Mouse (Mus musculus): Measurements from ENCODE around the gene 2300003K06Rik.
"Not testable (repeated sequence)": the region's sequence is repeated elsewhere in the genome, so short reads cannot be mapped to it uniquely, and the experiment has no call there.

The 2300003K06Rik gene

DNA sequence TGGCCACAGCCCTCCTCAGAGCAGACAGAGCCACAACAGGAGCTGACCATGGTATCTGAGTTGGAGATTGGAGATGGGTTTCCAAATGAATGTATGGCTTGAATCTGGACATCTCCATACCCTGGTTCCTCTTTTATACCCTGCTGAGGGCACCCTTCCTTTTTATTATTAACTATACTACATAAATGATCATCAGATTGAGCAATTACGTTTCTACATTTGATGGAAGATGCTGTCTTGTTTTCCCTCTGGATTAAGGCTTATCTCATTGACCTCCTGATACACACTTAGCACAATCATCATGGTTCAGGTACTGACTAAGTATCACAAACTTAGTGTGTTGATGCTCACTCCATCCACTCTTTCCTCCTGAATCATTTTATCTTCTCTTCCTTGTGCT, at the start of gene 2300003K06Rik:
Gene 2300003K06Rik (minus strand): TSS at position 101 of the 400 bp plus-strand sequence.
- no peak for DNase-seq

DNA sequence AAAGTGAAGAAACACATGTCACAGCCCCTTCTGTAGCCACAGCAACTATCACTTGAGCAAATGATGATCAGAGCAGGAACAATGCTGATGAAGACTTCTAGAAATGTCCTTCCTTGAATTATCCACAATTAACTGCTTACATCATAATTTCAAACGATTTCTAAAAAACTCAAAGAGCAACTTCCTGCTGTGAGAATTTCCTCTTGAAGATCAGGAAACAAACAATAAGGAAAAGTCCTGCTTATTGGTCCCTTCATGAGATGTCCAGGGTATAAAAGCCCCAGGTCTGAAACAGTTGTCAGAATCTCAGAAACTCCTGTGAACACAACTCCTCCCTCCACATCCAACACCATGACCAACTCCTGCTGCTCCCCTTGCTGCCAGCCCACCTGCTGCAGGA, 41.0 kb upstream of the 2300003K06Rik start, which contains the start of gene Gm11567:
Gene Gm11567 (plus strand): TSS at position 301 of the 400 bp plus-strand sequence.
- not testable (repeated sequence) for DNase-seq

DNA sequence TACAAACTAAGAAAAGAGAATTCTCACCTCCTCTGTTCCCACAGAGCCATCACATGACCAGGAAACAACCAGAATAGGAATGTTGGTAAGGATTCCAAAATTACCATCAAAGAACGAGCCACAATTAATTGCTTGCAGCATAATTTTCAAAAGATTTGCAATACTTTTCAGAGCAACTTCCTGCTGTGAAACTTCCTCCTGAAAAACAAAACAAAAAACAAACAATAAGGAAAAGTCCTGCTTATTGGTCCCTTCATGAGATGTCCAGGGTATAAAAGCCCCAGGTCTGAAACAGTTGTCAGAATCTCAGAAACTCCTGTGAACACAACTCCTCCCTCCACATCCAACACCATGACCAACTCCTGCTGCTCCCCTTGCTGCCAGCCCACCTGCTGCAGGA, 35.2 kb upstream of the 2300003K06Rik start, which contains the start of gene Krtap9-1:
Gene Krtap9-1 (plus strand): TSS at position 301 of the 400 bp plus-strand sequence.
- not testable (repeated sequence) for DNase-seq

DNA sequence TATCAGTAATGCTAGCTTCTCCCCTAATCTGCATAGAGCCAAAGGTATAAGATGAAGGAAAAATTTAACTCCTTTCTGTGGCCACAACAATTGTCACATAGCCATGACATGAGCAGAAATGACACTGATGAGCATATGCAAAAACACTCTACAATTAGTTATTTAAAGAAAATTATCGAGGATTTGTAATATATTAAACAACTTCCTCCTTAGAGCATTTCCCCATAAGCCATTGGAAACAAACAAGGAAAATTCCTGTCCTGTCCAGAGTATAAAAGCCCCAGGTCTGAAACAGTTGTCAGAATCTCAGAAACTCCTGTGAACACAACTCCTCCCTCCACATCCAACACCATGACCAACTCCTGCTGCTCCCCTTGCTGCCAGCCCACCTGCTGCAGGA, 26.3 kb upstream of the 2300003K06Rik start, which contains the start of gene Gm11559:
Gene Gm11559 (plus strand): TSS at position 301 of the 400 bp plus-strand sequence.
- not testable (repeated sequence) for DNase-seq

DNA sequence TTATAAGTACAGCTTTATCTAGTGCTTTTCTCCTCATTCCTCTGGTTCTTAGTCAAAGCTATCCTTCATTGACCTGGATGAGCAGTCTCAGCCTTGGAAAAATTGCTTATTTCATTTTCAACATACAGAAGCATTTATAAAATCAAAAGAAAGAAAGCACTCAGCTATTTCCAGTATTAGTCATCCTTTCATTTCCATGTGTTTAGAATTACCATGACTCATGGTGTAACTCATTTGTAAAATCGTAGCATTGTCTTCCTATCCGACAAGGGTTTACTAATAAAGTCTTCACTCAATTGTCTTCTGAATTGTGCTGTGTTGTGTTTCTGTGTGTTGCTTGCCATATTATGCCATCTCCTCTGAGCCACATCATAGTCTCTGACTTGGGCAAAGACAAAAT, 20.9 kb upstream of the 2300003K06Rik start:
- DNase-seq = no peak

DNA sequence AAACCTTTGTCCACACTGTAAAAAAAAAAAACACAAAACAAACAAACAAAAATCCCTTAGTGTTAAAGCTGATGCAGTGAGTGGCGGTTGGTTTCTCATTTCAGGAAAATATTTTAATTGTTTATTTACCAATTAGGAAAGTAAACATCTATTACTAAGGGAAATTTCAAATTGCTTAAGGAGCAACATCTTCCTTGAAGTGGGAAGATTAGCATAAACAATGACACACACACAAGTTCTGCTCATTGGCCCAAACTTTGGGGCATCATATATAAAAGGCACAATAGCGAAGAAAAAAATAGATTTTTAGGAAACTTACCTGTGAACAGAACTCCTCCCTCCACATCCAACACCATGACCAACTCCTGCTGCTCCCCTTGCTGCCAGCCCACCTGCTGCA, 19.8 kb upstream of the 2300003K06Rik start, which contains the start of gene Gm11568:
Gene Gm11568 (plus strand): TSS at position 301 of the 400 bp plus-strand sequence.
- no peak for DNase-seq

DNA sequence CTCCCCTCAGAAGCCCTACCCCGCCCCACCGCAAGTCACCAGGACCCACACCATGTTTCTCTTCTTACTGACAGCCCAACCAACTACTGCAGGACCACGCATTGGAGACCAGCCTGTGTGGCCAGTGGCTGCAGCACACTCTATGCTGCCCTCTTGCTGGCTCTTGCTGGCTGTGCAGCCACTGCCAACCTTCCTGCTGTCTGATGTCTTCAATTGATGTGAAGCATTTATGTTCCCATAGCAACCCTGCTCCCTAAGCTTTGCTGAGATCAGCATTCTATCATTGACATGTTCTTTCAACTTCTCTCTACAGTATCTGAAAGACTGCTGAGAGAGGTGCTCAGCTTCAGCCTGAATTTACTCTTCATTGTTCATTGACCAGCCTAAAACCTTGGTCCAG, 16.3 kb upstream of the 2300003K06Rik start:
- DNase-seq = no peak

DNA sequence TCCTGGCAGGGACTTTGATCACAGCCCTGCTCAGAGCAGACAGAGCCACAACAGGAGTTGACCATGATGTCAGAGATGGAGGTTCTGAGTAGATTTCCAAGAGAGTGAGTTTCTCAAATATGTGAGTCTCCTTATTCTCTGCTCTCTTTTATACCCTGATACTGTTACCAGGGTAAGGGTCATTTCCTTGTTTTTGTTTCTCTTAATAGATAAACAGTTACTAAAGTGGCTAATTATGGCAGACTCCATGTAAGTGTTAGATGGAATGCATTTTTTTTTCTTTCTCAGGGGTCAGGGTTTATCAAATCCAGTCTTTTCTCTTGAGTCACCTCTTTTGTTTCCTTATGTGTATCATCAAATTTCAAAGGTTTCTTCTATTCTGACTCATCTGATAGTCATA, 13.6 kb upstream of the 2300003K06Rik start, which contains the start of gene Krtap4-16:
Gene Krtap4-16 (minus strand): TSS at position 101 of the 400 bp plus-strand sequence.
- DNase-seq = no peak

DNA sequence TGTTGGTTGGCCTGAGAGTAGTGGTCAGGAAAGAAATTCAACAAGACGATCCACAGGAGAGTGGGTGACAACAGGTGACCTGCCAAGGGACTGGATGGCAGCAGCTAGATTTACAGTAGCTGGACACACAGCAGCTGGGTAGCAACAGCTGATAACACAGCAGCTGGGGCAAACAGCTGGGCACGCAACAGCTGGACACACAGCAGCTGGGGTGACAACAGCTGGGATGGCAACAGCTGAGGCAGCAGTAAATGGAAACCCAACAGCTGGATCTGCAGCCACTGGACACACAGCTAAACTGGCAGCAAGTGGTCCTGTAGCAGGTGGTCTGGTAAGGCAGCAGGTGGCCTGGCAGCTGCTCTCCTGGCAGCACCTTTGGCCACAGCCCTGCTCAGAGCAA, 8.9 kb upstream of the 2300003K06Rik start:
- DNase-seq = no peak

DNA sequence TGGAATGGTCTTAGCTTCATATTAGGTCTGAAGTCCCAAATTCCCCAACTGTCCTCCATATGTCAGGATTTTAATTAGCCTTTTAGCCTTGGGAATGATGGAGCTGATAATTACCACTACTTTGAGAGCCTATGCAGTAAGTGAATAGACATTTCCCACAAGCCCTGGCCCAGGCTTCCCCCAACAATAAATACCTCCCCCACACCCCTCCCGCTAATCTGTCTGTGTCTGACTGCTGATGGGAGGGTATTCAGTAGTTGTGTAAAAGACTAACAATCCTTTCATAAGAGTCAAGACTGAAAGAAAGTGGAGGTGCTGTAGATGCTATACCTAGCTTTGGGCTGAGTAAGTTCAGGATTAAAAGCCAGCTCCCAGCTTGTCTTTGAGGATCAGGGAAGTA, 4.3 kb upstream of the 2300003K06Rik start:
- DNase-seq = no peak

DNA sequence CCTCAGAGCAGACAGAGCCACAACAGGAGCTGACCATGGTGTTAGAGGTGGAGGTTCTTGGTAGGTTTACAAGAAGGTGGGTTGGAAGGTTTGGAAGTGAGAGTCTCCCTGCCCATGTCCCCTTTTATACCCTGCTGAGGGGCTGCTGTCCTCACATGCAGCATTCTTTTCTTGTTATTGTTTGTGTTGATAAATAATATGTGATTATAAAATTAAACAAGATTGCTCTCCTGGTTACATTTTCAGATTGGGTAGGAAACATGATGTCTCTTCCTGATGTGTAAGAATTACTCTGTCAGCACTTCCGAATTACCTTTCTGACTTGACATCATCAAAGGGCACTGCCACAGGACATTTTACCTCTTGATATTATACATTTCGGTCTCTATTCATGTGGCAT, 22.3 kb downstream of the 2300003K06Rik start, which contains the start of gene Gm11564:
Gene Gm11564 (minus strand): TSS at position 101 of the 400 bp plus-strand sequence.
- DNase-seq = not testable (repeated sequence)

DNA sequence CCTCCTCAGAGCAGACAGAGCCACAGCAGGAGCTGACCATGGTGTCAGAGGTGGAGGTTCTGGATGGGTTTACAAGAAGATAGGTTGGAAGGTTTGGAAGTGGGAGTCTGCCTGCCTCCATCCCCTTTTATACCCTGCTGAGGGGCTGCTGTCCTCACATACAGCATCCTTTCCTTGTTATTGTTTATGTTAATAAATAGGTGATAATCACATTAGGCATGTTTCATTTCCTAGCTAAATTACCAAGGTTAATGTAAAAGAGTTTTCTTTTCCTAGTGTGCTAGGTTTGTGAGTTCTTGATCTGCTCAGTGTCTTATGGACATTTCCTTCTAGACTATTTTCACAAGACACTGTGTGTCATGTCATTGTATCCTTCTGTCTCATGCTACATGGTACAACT, 28.1 kb downstream of the 2300003K06Rik start, which contains the start of gene Krtap4-13:
Gene Krtap4-13 (minus strand): TSS at position 101 of the 400 bp plus-strand sequence.
- DNase-seq = not testable (repeated sequence)

DNA sequence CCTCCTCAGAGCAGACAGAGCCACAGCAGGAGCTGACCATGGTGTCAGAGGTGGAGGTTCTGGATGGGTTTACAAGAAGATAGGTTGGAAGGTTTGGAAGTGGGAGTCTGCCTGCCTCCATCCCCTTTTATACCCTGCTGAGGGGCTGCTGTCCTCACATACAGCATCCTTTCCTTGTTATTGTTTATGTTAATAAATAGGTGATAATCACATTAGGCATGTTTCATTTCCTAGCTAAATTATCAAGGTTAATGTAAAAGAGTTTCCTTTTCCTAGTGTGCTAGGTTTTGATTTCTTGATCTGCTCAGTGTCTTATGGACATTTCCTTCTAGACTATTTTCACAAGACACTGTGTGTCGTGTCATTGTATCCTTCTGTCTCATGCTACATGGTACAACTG, 33.5 kb downstream of the 2300003K06Rik start, which contains the start of gene Gm11554:
Gene Gm11554 (minus strand): TSS at position 101 of the 400 bp plus-strand sequence.
- DNase-seq = not testable (repeated sequence)

DNA sequence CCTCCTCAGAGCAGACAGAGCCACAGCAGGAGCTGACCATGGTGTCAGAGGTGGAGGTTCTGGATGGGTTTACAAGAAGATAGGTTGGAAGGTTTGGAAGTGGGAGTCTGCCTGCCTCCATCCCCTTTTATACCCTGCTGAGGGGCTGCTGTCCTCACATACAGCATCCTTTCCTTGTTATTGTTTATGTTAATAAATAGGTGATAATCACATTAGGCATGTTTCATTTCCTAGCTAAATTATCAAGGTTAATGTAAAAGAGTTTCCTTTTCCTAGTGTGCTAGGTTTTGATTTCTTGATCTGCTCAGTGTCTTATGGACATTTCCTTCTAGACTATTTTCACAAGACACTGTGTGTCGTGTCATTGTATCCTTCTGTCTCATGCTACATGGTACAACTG, 39.0 kb downstream of the 2300003K06Rik start, which contains the start of gene Gm11569:
Gene Gm11569 (minus strand): TSS at position 101 of the 400 bp plus-strand sequence.
- DNase-seq = not testable (repeated sequence)

DNA sequence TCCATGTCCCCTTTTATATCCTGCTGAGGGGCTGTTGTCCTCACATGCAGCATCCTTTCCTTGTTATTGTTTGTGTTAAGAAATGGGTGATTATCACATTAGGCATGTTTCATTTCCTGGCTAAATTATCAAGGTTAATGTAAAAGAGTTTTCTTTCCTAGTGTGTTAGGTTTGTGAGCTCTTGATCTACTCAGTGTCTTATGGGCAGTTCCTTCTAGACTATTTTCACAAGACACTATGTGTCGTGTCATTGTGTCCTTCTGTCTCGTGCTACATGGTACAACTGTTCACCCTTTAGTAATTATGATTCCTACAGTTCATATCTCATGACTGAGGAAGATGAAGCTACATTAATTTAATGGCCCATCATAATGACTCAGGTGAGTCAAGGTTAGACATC, 44.5 kb downstream of the 2300003K06Rik start, which contains the start of gene Gm11596:
Gene Gm11596 (minus strand): TSS at position 101 of the 400 bp plus-strand sequence.
- DNase-seq = no peak

All from liver (tissue).